Mouse (Mus musculus): ENCODE measurements at regions not wholly inside any gene's neighbourhood (a gene's known extent, or its start where the extent isn't known, plus 50 kb on each side); places are given as distances from the start of the nearest gene placed in this dataset.
"Not testable (repeated sequence)": the region's sequence is repeated elsewhere in the genome, so short reads cannot be mapped to it uniquely, and the experiment has no call there.

- not testable (repeated sequence) for TF ChIP-seq MAFK (IDR thresholded peaks at IDR 0.05; ENCODE audit: insufficient read depth, low read depth, low read length); ZNF384 (IDR thresholded peaks at IDR 0.05; ENCODE audit: low read depth, low read length); ZC3H11A (IDR thresholded peaks at IDR 0.05; ENCODE audit: borderline replicate concordance, low read depth, low read length); CHD2 (IDR thresholded peaks at IDR 0.05; ENCODE audit: low read depth, low read length); HCFC1 (IDR thresholded peaks at IDR 0.05; ENCODE audit: borderline replicate concordance, insufficient read depth, low read length)
Observed at GRCm38 (mm10) chr2:53632816-53633474, 441.4 kb downstream of the Arl6ip6 start.

Measured in ES-E14 (cell line).